Mouse (Mus musculus): ENCODE measurements around the gene Klhl32.

GRCm38 (mm10) chr4:24609085-24609484 lies 241.8 kb downstream of the Klhl32 start:
- TF ChIP-seq CTCF (IDR thresholded peaks at IDR 0.05; ENCODE audit: low read depth, low read length) (no peak), POLR2A (IDR thresholded peaks at IDR 0.05; ENCODE audit: extremely low read depth, insufficient read depth, low read length) (no peak)

Data from liver, adult 2 months (tissue).